Mouse (Mus musculus) urinary bladder, postnatal 10 days (tissue): Measurements from ENCODE around the gene Sympk.

ENCODE experiments used
- DNase-seq: peaks from one replicate; pipeline ENCODE4 v3.0.0; 2022; ENCODE audit warnings: low spot score

Gene Sympk

DNA sequence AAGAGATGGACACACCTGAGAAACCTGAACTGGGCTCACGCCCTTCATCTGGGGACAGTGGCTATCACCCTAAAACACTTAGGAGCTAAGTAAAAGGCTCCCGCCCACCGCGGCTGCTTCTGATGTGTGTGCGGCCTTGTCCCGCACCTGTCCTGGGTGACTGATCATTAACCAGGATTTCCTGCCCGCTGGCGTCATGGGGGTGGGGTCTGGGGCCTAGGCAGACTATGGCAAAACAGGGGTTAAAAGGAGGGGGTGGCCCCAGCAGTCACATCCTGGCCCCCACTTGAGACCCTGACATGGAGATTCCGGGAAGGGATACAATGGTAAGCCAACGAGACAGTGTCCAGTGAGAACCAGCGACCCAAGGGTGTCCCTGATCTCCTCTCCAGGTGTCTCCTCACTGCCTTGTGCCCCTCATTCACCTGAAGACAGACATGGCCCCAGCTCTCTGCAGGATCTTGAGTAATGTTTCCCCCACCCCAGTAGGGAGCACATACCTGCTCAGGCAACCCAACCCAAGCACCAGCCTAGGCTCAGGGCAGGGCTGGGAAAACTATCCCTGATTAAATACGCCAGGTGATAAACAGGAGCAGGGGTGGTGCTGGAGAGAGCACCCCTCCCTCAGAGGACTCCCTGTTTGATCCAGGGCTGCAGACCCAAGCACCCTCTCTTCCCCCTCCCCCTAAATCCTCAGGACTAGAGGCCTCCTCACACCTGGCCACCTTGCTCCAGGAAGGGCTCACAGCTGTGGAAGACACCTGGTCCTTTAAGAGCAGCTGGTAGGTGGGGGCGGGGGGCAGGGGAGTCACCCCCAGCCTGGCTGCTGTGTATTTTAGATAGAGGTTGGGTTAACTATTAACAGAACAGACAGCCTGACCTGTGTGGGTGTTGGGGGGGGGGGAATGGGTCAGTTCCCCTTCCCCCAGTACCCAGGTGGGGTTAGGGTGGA, 16.9 kb upstream of the Sympk start:
- DNase-seq, result no peak

- no peak for DNase-seq
These were observed 13.6 kb upstream of the Sympk start for GRCm38 (mm10) chr7:19010581-19010980.

DNA sequence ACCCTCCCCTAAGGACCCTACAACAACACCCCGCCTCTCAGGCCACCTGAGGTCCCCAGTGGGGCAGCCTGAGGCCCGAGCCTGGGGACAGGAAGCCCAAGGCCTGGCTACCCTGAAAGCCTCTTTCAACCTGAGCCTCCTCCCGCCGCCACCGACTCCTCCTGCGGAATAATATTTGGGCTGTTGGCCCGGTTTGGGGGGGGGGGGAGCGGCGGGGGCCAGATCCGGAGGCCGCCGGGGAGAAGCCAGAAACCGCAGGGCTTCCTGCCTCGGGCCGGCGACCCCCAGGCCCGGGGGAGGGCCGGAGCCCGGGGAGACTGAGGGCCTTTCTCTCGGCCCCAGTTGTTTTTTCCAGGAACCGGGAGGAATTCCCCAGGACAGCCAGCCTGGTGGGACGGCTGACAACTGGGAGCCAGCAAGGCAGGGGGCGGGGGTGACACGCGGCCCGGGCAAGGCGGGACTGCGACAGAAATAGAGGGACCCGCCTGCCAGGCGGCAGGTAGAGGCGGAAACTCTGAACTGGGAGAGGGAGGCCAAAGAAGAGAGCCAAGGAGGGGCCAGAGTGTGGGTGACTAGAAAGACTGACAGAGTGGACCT, 12.1 kb upstream of the Sympk start:
- DNase-seq, result no peak

DNA sequence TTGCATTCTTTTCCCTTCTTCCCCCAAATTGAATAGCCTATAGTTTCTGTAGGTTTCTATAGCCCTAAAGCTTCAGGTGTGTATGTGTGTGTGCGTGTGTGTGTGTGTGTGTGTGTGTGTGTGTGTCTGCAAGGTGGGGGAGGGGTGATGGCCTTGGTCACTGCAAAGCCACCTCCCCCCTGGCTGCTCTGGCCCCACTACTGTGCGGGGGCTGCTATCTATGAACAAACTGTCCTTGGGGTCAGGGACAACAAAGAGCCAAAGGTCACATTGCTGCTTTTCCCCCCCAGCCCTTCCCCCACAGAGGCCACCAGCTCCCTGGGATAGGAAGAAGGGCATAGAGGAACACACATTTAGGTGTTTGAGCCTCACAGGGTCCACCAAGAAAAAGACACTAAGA, 11.3 kb upstream of the Sympk start:
- no peak for DNase-seq

DNA sequence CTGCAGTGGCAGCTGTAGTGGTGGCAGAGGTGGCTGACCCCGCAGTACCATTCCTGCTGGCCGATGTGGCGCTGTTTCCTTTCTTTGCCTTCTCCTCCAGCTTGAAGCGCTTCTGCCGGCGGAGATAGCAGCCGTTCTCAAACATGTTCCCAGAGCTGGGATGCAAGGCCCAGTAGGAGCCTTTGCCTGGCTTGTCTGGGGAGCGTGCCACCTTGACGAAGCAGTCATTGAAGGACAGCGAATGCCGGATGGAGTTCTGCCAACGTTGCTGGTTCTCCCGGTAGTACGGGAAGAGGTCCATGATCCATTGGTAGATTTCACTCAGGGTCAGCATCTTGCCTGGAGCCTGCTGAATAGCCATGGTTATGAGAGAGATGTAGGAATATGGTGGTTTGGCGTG, 9.7 kb upstream of the Sympk start:
- no peak for DNase-seq

GRCm38 (mm10) chr7:19016042-19016441, 8.1 kb upstream of the Sympk start:
- DNase-seq, result no peak

DNA sequence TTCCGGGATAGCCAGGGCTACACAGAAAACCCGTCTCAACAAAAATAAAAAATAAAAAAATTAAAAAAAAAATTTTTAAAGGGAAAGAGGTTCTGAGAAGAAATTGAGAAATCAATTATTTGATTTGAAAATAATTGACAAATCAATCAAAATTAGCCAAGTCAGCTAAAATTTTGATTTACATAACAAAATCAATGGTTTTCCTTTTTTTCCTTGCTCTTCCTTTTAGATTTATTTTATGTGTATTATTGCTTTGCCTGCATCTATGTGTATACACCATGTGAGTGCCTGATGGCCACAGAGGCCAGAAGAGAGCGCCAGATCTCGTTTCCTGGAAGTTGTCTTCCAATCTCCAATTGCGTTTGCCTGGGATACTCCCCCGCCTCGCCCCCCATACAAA, 6.3 kb upstream of the Sympk start:
- DNase-seq, result no peak

DNA sequence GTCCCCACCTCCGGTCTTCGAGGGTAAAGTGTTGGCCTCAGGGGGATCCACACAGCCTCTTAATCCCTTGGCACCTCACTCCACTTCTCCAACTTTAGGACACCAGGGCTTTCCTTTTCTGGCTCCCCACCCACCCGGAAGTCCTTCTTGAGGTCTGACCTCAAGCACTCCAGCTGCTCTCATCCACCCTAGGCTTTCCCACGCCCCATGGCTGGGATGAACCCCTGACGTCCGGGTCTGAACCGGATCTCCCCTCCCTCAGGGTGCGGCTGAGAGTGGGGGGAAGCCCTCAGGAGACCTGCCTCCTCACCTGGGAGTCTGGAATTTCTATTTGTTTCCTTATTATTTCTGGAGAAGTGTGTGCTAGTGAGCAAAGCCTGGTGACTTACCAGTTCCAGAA, 3.1 kb upstream of the Sympk start:
- DNase-seq, result no peak

GRCm38 (mm10) chr7:19022189-19022958, 1.8 kb upstream of the Sympk start:
- no peak for DNase-seq

- DNase-seq, result no peak
These were observed 791 bp upstream of the Sympk start, which contains the start of gene Foxa3 for GRCm38 (mm10) chr7:19023357-19023814. Gene Foxa3, minus strand, starts transcription at chr7:19023538.

DNA sequence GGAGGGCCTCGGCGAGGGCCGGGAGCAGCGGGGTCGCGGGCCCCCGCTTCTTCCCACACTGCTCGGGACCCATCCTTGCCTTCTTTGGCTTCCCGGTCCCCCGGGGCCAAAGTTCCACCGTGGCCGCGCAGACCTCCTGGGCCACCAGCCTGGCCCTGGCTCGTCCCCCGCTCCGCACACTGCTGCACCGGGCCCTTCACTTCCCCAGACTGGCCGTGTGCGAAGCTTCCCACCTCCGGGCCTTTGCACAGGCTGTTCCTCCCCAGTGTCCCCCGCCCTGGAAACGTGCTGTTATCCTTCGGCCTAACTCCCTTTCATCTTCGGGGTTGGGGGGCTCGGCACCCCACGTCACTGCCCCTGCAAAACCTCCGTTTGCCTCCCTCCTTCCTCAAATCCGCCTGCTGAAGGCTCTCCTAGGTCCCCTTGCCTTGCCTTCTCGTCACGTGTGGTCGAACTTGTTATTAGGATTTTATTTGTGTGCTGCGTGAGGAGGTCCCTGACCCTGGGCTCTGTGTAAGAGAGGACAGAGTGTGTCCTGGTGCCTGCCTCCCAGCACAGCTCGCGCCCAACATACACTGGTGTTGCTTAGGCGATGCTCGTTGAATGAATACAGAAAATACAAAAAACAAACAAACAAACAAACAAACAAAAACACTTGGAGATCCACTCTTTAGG, 541 bp downstream of the Sympk start:
- DNase-seq, result no peak

DNA sequence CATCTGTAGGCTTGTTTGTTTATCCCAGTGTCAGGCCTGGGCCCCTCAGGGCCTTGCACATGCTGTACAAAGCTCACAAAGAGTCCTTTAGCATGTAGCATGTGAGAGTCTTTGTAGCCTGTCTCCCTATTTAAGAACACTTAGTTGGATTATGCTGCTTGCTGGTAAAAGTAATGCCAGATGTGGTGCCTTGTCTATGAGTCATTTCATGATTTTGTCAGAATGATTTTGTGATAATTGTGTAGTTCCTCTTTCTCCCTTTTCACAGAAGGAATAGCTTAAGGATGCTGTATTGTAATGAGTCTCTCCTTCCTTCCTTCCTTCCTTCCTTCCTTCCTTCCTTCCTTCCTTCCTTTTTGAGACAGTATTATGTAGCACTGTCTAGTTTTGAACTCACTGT, 3.9 kb downstream of the Sympk start:
- no peak for DNase-seq

DNA sequence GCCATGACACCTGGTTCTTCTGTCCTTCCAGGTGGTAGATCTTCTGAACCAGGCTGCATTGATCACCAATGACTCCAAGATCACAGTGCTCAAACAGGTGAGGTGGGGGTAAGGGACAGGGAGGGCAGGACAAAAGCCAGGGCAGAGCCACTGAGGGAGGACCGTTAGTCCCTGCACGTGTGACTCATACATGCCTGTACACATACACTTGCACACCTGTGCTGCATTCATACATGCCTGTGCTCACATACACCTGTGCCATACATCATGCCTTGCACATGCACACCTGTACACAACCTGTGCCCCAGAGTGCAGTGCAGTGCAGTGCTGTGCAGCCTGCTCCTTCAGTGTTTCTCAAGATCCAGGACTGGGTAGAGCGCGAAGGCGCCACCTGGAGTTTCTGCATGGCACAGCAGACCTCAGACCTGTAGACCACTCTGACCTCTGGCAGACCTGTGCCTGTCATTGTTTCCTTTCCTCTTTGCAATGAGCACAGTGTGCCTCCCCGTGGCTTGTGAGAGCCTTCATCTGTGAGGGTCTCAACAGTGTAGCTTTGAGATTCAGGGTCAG, 5.0 kb downstream of the Sympk start:
- DNase-seq, result no peak

DNA sequence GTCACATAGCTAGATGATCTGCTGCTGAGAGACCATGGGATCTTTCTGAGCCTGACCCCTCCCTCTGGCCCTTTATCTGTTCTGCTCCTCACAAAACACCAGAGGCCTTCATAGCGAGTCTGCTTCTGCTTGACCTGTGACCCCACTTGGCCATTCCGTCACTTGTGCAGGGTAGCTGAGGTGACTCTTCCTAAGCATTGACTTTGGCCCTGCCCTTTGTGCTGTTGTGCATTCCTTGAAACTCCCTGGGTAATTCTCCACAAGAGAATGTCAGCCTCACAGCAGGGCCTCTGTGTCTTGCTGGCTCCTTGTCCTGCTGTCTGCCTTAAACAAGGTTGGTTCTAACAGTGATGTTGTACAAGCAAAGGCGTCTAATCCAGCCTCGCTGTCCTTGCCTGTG, 7.5 kb downstream of the Sympk start:
- no peak for DNase-seq

- no peak for DNase-seq
These were observed 20.4 kb downstream of the Sympk start for GRCm38 (mm10) chr7:19044616-19045015.

- no peak for DNase-seq
These were observed 22.3 kb downstream of the Sympk start for GRCm38 (mm10) chr7:19046286-19047069.

DNA sequence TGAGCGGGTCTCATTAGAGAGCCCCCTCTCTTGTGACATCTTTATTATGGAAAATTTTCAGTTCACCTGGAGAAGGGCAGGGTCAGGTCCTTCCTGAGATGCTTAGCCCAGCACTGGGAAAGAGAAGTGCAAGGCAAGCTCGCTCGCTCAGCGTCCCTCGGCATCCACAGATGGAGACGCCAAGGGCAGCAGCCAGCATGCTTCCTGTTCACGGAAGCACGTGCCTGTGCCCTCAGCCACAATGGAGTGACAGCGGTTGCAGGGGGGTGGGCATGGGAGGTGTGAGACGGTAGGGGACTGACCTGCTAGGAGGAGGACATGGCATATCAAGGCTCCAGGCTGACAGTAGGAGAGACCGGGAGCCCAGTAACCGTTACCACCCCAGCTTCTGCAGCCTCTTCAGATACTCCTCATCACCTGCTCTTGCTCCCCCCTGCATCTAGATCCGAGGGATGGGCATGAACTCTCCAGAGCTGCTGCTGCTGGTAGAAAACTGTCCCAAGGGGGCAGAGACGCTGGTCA, 23.9 kb downstream of the Sympk start:
- DNase-seq, result no peak

- no peak for DNase-seq
These were observed 25.1 kb downstream of the Sympk start for GRCm38 (mm10) chr7:19049252-19049651.

- no peak for DNase-seq
These were observed 26.0 kb downstream of the Sympk start for GRCm38 (mm10) chr7:19050172-19050571.

GRCm38 (mm10) chr7:19051161-19051560, 27.0 kb downstream of the Sympk start:
- no peak for DNase-seq
